Mouse (Mus musculus) CH12.LX (cell line): ENCODE measurements around the gene Cdkn2a.

ENCODE experiments used
- CHD1 ChIP-seq: IDR thresholded peaks from 2 replicates; pipeline ENCODE4 v1.6.1; 2012; ENCODE audit warnings: low read depth, low read length, improper control_type of control experiment, inconsistent platforms
- CTCF ChIP-seq, 2 experiments: IDR thresholded peaks in 1 of 2; conservative IDR thresholded peaks in 1 of 2; 2 replicates each; pipeline ENCODE4 v1.5.1; 2011 to 2012; ENCODE audit warnings: low read depth in 2 of 2, low read length in 2 of 2, improper control_type of control experiment in 1 of 2, inconsistent platforms in 1 of 2, mild to moderate bottlenecking in 1 of 2, moderate library complexity in 1 of 2
- EP300 ChIP-seq: IDR thresholded peaks from 2 replicates; pipeline ENCODE4 v1.6.1; 2011; ENCODE audit warnings: low read length, improper control_type of control experiment
- HCFC1 ChIP-seq: IDR thresholded peaks from 2 replicates; pipeline ENCODE4 v1.6.1; 2012; ENCODE audit warnings: low read depth, mild to moderate bottlenecking, inconsistent platforms, low read length, improper control_type of control experiment
- JUN ChIP-seq: IDR thresholded peaks from 2 replicates; pipeline ENCODE4 v1.6.1; 2011; ENCODE audit warnings: low read depth, mild to moderate bottlenecking, low read length, improper control_type of control experiment, moderate library complexity; ENCODE audit not compliant: insufficient read depth
- MAFK ChIP-seq: IDR thresholded peaks from 2 replicates; pipeline ENCODE4 v1.6.1; 2011; ENCODE audit warnings: low read length, improper control_type of control experiment; ENCODE audit not compliant: insufficient replicate concordance
- MAZ ChIP-seq: IDR thresholded peaks from 2 replicates; pipeline ENCODE4 v1.6.1; 2012; ENCODE audit warnings: low read depth, mild to moderate bottlenecking, inconsistent platforms, low read length, improper control_type of control experiment, moderate library complexity
- MXI1 ChIP-seq: IDR thresholded peaks from 2 replicates; pipeline ENCODE4 v1.6.1; 2011; ENCODE audit warnings: mild to moderate bottlenecking, low read depth, low read length, improper control_type of control experiment
- POLR2A ChIP-seq: IDR thresholded peaks from 2 replicates; pipeline ENCODE4 v1.6.1; 2011; ENCODE audit warnings: low read depth, mild to moderate bottlenecking, improper control_type of control experiment, low read length
- UBTF ChIP-seq: IDR thresholded peaks from 2 replicates; pipeline ENCODE4 v1.6.1; 2012; ENCODE audit warnings: low read depth, mild to moderate bottlenecking, inconsistent platforms, low read length, improper control_type of control experiment, moderate library complexity
- USF1 ChIP-seq: IDR thresholded peaks from 2 replicates; pipeline ENCODE4 v1.6.1; 2014; ENCODE audit warnings: low read depth, mild to moderate bottlenecking, inconsistent platforms, low read length, improper control_type of control experiment
- ZKSCAN1 ChIP-seq: IDR thresholded peaks from 2 replicates; pipeline ENCODE4 v1.6.1; 2012; ENCODE audit warnings: low read depth, inconsistent platforms, low read length, improper control_type of control experiment, borderline replicate concordance

GRCm38 (mm10) chr4:89285688-89286087, 8.8 kb downstream of the Cdkn2a start:
- TF ChIP-seq CTCF (conservative IDR thresholded peaks at IDR 0.05 in 1 of 2, IDR thresholded peaks at IDR 0.05 in 1 of 2; ENCODE audit: low read depth in 2 of 2, low read length in 2 of 2), result no peak
- no peak for TF ChIP-seq POLR2A
- TF ChIP-seq MAZ, result no peak
- no peak for TF ChIP-seq EP300
- no peak for TF ChIP-seq HCFC1
- no peak for TF ChIP-seq MXI1
- TF ChIP-seq MAFK, result no peak
- TF ChIP-seq UBTF, result no peak
- TF ChIP-seq USF1, result no peak
- TF ChIP-seq CHD1, result no peak
- no peak for TF ChIP-seq ZKSCAN1
- no peak for TF ChIP-seq JUN
